Mouse (Mus musculus): Measurements from ENCODE around the gene Anks4b.

DNA sequence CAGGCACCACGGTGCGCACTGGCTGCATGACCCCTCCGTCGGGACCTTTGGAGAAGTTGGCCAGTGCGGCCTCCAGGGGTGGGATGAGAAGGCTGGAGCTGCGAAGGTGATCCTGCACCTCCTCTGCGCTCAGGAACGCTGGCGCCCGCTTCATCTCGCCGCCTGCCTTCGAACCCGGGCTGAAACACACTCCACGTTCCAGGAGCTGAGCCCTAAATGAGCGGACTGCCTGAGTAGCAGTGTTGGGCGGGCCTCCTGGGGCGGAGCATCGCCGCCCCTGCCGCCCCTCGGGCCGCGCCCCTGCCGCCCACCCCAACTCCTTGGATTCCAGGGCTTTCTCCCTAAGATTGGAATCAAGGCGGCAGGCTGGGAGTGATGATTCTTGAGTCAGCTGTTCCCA, 28.1 kb downstream of the Anks4b start, which contains the start of gene Crym:
- TF ChIP-seq CTCF (IDR thresholded peaks at IDR 0.05; ENCODE audit: control insufficient read depth, insufficient read depth, insufficient replicate concordance, low read depth, low read length) (no peak), POLR2A (IDR thresholded peaks at IDR 0.05; ENCODE audit: control insufficient read depth, low read depth, low read length) (no peak)

Data from testis, adult 2 months (tissue).